In the genomic region with DNA sequence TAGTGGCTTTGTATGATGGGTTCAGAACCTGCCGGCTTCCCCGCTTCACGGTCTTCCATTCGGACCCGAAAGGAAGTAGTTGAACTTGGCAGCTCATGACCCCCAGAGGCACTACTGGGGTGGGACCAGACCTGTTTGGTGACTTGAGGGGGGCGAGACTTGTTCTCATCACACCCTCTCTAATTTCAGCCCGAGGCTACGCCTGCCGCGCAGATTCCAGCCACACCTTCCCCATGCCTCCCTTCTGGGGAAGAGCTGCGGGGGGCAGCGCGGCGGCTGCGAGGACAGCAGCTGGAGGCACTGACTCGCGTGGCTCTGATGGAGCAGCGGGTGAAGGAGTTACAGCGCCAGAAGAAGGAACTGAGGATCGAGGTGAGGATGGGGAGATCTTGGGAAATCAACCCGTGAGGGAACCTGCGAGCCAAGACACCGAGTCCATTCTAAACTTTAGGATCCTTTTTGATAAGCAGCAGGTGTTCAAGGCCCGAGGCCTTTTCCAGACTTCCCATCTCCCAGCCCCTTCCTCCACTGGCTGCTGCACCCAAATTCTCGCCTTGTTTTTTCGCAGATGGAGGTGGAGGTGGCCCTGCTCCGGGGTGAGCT, we compare ENCODE assay signal across 9 mouse cellular contexts. TPM values are rescaled to one million over a fixed set of nuclear protein-coding genes. Genes with fewer than 3 reads are reported as not detected.
DNase-seq lines count a peak whose midpoint lies in the region; ATAC-seq and TF ChIP-seq lines count a peak whose summit lies in the region.
"Had no signal": no experiment of that assay in that cellular context is flagged by ENCODE, and none has a peak within 500 bp of the region (broad histone marks: within the 10 kb centered on the region; RNA-seq: fewer than 3 reads in every experiment).

No protein-coding gene starts in this region.

- TF ChIP-seq POLR2A in bone marrow, adult 2 months (IDR thresholded peaks at IDR 0.05; ENCODE audit: borderline replicate concordance, control insufficient read depth, low read depth, low read length) = no peak

- H3K9ac ChIP-seq in heart, embryonic 14.5 days (ENCODE audit: low read length) = no peak overlapping the region; the same call in 1 of the 2 replicates
- H3K9ac ChIP-seq in hindbrain, embryonic 14.5 days = no peak overlapping the region
- no peak overlapping the region for H3K9ac ChIP-seq in midbrain, embryonic 14.5 days (replicated peaks; ENCODE audit: low read length)

- peak overlapping the region; percentile 49 for H3K4me2 ChIP-seq in heart, embryonic 14.5 days (ENCODE audit: low read length)
- H3K4me2 ChIP-seq in hindbrain, embryonic 14.5 days (replicated peaks) = peak overlapping the region; percentile 8; the same call in 1 of the 2 replicates
- peak overlapping the region; percentile 6; the same call in 1 of the 2 replicates for H3K4me2 ChIP-seq in midbrain, embryonic 14.5 days (ENCODE audit: low read length)

- ATAC-seq in heart, embryonic 14.5 days (ENCODE audit: insufficient number of reproducible peaks, insufficient read depth, low FRiP score, low read depth) = no peak
- ATAC-seq in hindbrain, embryonic 14.5 days (ENCODE audit: low FRiP score) = no peak
- no peak for ATAC-seq in midbrain, embryonic 14.5 days (ENCODE audit: low FRiP score, low TSS enrichment)
- ATAC-seq in activated CD4-positive, CD25-positive, alpha-beta regulatory T cell, adult 4 months = no peak

- no peaks in the 10 kb centered on the region for H3K36me3 ChIP-seq in heart, embryonic 14.5 days (ENCODE audit: control insufficient read depth, insufficient read depth, low read length)
- H3K36me3 ChIP-seq in hindbrain, embryonic 14.5 days (replicated peaks; ENCODE audit: control insufficient read depth, insufficient read depth) = no peaks in the 10 kb centered on the region
- H3K36me3 ChIP-seq in midbrain, embryonic 14.5 days (ENCODE audit: control insufficient read depth, insufficient read depth, low read length) = no peaks in the 10 kb centered on the region

- DNase-seq in heart, postnatal 4 days = no peak
- no peak for DNase-seq in hindbrain, embryonic 14.5 days (ENCODE audit: low spot score)
- no peak for DNase-seq in midbrain, embryonic 14.5 days
- DNase-seq in adrenal gland, postnatal 14 days = no peak
- no peak for DNase-seq in right cerebral cortex, postnatal 14 days

- peaks cover 54% of the 10 kb centered on the region for H3K27me3 ChIP-seq in heart, embryonic 14.5 days (ENCODE audit: control insufficient read depth, insufficient read depth, low read length)
- peaks cover 53% of the 10 kb centered on the region for H3K27me3 ChIP-seq in hindbrain, embryonic 14.5 days (ENCODE audit: control insufficient read depth, insufficient read depth, low read length)
- peaks cover 42% of the 10 kb centered on the region for H3K27me3 ChIP-seq in midbrain, embryonic 14.5 days (ENCODE audit: control insufficient read depth, insufficient read depth, low read length)

- TF ChIP-seq CTCF in bone marrow, adult 2 months (IDR thresholded peaks at IDR 0.05; ENCODE audit: control insufficient read depth, insufficient read depth, low read length) = no peak

- peak overlapping the region in 1 of 2 experiments; percentile 21; a peak in 2 of 4 replicates for H3K4me3 ChIP-seq in heart, embryonic 14.5 days (ENCODE audit: control insufficient read depth in 1 of 2, insufficient read depth in 1 of 2, low read depth in 1 of 2, low read length in 2 of 2)
- peak overlapping the region; percentile 30 for H3K4me3 ChIP-seq in bone marrow, adult 2 months (replicated peaks; ENCODE audit: control insufficient read depth, low read depth, low read length)
- H3K4me3 ChIP-seq in hindbrain, embryonic 14.5 days (replicated peaks; ENCODE audit: low read length) = 0 out of 2 replicates have a peak overlapping the region, but pooled peaks have one; percentile 7
- no peak overlapping the region for H3K4me3 ChIP-seq in midbrain, embryonic 14.5 days (replicated peaks; ENCODE audit: low read depth, low read length)

- WGBS in heart, embryonic 14.5 days = 1% methylated on average over 25 of the region's 27 CpGs
- WGBS in bone marrow, adult 2 months = 25% methylated on average over 27 of the region's 27 CpGs
- 3% methylated on average over 27 of the region's 27 CpGs for WGBS in hindbrain, embryonic 14.5 days
- 4% methylated on average over 27 of the region's 27 CpGs for WGBS in midbrain, embryonic 14.5 days

- H3K9me3 ChIP-seq in heart, embryonic 14.5 days (ENCODE audit: control insufficient read depth, low read length) = no peaks in the 10 kb centered on the region
- H3K9me3 ChIP-seq in hindbrain, embryonic 14.5 days (ENCODE audit: control insufficient read depth, low read length) = no peaks in the 10 kb centered on the region
- H3K9me3 ChIP-seq in midbrain, embryonic 14.5 days (ENCODE audit: control insufficient read depth, low read length) = no peaks in the 10 kb centered on the region

- H3K27ac ChIP-seq in heart, embryonic 14.5 days (replicated peaks in 1 of 2; ENCODE audit: control insufficient read depth in 1 of 2, insufficient read depth in 1 of 2, low read depth in 2 of 2, low read length in 2 of 2) = no peak overlapping the region
- no peak overlapping the region; the same call in 1 of the 2 replicates for H3K27ac ChIP-seq in bone marrow, adult 2 months (ENCODE audit: control insufficient read depth, insufficient read depth, low read depth, low read length, poor library complexity)
- H3K27ac ChIP-seq in hindbrain, embryonic 14.5 days = no peak overlapping the region
- H3K27ac ChIP-seq in midbrain, embryonic 14.5 days (replicated peaks; ENCODE audit: low read depth, low read length) = no peak overlapping the region

- peaks cover 4 to 14% of the 10 kb centered on the region in 2 experiments; a peak in 3 of 4 replicates for H3K4me1 ChIP-seq in heart, embryonic 14.5 days (ENCODE audit: control insufficient read depth in 2 of 2, insufficient read depth in 2 of 2, low read length in 2 of 2)
- peaks cover 6% of the 10 kb centered on the region; the same call in 1 of the 2 replicates for H3K4me1 ChIP-seq in bone marrow, adult 2 months (ENCODE audit: control insufficient read depth, insufficient read depth, low read length)
- peaks cover 12% of the 10 kb centered on the region; the same call in 1 of the 2 replicates for H3K4me1 ChIP-seq in hindbrain, embryonic 14.5 days (replicated peaks; ENCODE audit: control insufficient read depth, insufficient read depth, low read length)
- H3K4me1 ChIP-seq in midbrain, embryonic 14.5 days (ENCODE audit: control insufficient read depth, insufficient read depth, low read length) = peaks cover 10% of the 10 kb centered on the region; the same call in 1 of the 2 replicates

RNA-seq across cellular contexts. Expression of a gene that starts 1.8 kb away (rescaled TPM):
- 0.08 TPM in 1 of 2 replicates, not detected in the other for polyA plus RNA-seq in heart, embryonic 14.5 days (2014; fragmentation: Nextera tagmentation; extraction: Ambion mirVana)
- total RNA-seq in heart, postnatal 4 days (2021) = under 1 TPM; 0.57 to 0.61 TPM
- 7.2 and 8.2 TPM in 2 replicates for polyA plus RNA-seq in bone marrow, adult 2 months (2011; ENCODE audit: insufficient read depth, insufficient read length, low replicate concordance, missing spikeins)
- not detected in 2 replicates for polyA plus RNA-seq in hindbrain, embryonic 14.5 days (2014; fragmentation: Nextera tagmentation; extraction: Ambion mirVana)
- not detected in 2 replicates for polyA plus RNA-seq in midbrain, embryonic 14.5 days (2014; fragmentation: Nextera tagmentation; extraction: Ambion mirVana)
- total RNA-seq in adrenal gland, postnatal 14 days (2021) = 3.2 and 4.3 TPM in 2 replicates
- polyA plus RNA-seq in activated CD4-positive, CD25-positive, alpha-beta regulatory T cell, adult 4 months (2017; shearing (Covaris generic)) = under 1 TPM; 0.25 to 0.73 TPM
- polyA plus RNA-seq: neural tube, embryonic 11.5 days had no signal

RNA-seq across cellular contexts. Expression of a gene that starts 23.9 kb away (rescaled TPM):
- polyA plus RNA-seq in heart, embryonic 14.5 days (2014; fragmentation: Nextera tagmentation; extraction: Ambion mirVana) = not detected in 2 replicates
- not detected for total RNA-seq in heart, postnatal 4 days (2021)
- polyA plus RNA-seq in bone marrow, adult 2 months (2011; ENCODE audit: insufficient read depth, insufficient read length, low replicate concordance, missing spikeins) = not detected in 2 replicates
- 0.27 and 0.29 TPM in 2 replicates for polyA plus RNA-seq in hindbrain, embryonic 14.5 days (2014; fragmentation: Nextera tagmentation; extraction: Ambion mirVana)
- 0.13 and 0.26 TPM in 2 replicates for polyA plus RNA-seq in midbrain, embryonic 14.5 days (2014; fragmentation: Nextera tagmentation; extraction: Ambion mirVana)
- 0.38 and 0.59 TPM in 2 replicates for total RNA-seq in adrenal gland, postnatal 14 days (2021)
- not detected for polyA plus RNA-seq in activated CD4-positive, CD25-positive, alpha-beta regulatory T cell, adult 4 months (2017; shearing (Covaris generic))

RNA-seq across cellular contexts. Expression of a gene that starts 25.0 kb away (rescaled TPM):
- polyA plus RNA-seq in heart, embryonic 14.5 days (2014; fragmentation: Nextera tagmentation; extraction: Ambion mirVana) = 0.36 and 0.49 TPM in 2 replicates
- total RNA-seq in heart, postnatal 4 days (2021) = under 1 TPM; 0.27 to 0.33 TPM
- not detected in 2 replicates for polyA plus RNA-seq in bone marrow, adult 2 months (2011; ENCODE audit: insufficient read depth, insufficient read length, low replicate concordance, missing spikeins)
- polyA plus RNA-seq in hindbrain, embryonic 14.5 days (2014; fragmentation: Nextera tagmentation; extraction: Ambion mirVana) = 10.3 and 11.4 TPM in 2 replicates
- polyA plus RNA-seq in midbrain, embryonic 14.5 days (2014; fragmentation: Nextera tagmentation; extraction: Ambion mirVana) = 9.2 and 12.1 TPM in 2 replicates
- 0.48 and 0.94 TPM in 2 replicates for total RNA-seq in adrenal gland, postnatal 14 days (2021)
- under 1 TPM in 1 of 2 experiments, not detected in 1; 0.12 TPM for polyA plus RNA-seq in activated CD4-positive, CD25-positive, alpha-beta regulatory T cell, adult 4 months (2017; shearing (Covaris generic))

RNA-seq across cellular contexts. Expression of a gene that starts 25.1 kb away (rescaled TPM):
- polyA plus RNA-seq in heart, embryonic 14.5 days (2014; fragmentation: Nextera tagmentation; extraction: Ambion mirVana) = 24.8 and 26.2 TPM in 2 replicates
- total RNA-seq in heart, postnatal 4 days (2021) = 10 to 100 TPM; 15.9 to 16.9 TPM
- polyA plus RNA-seq in bone marrow, adult 2 months (2011; ENCODE audit: insufficient read depth, insufficient read length, low replicate concordance, missing spikeins) = 15.8 and 25.9 TPM in 2 replicates
- polyA plus RNA-seq in hindbrain, embryonic 14.5 days (2014; fragmentation: Nextera tagmentation; extraction: Ambion mirVana) = 25.8 and 26.4 TPM in 2 replicates
- 18.5 and 24.2 TPM in 2 replicates for polyA plus RNA-seq in midbrain, embryonic 14.5 days (2014; fragmentation: Nextera tagmentation; extraction: Ambion mirVana)
- 21.3 and 24.9 TPM in 2 replicates for total RNA-seq in adrenal gland, postnatal 14 days (2021)
- 10 to 100 TPM; 19.0 to 21.6 TPM for polyA plus RNA-seq in activated CD4-positive, CD25-positive, alpha-beta regulatory T cell, adult 4 months (2017; shearing (Covaris generic))
